ENCODE assay signal across 9 mouse cellular contexts in the genomic region with DNA sequence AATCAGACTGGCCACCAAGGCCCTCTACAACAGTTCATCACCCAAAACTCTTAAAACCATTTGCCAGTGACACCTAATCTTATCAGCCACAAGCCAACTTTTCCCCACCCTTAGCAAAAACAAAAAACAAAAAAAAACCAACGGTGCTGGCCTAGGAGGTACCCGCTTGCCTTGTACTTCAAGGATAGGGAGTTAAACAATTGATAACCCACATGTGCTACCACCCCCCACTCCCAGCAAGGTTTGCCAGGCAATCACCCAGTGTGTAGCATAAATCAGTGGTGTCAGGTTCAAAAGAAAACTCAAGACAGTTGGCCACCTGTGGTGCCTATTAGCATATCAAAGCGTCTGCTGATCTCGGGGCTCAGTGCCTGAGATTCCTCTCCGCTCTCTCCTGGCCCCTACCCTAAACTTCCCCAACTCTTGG. TPM values are rescaled to one million over a fixed set of nuclear protein-coding genes. Genes with fewer than 3 reads are reported as not detected.
A peak's percentile ranks its signal among the peaks of the same experiment; 100 is the strongest.
DNase-seq lines count a peak whose midpoint lies in the region; ATAC-seq lines count a peak whose summit lies in the region.
"Had no signal": no experiment of that assay in that cellular context is flagged by ENCODE, and none has a peak within 500 bp of the region (broad histone marks: within the 10 kb centered on the region; RNA-seq: fewer than 3 reads in every experiment).

No protein-coding gene starts in this region.

- no peak overlapping the region for H3K9ac ChIP-seq in hindbrain, embryonic 16.5 days (ENCODE audit: low read depth, low read length)
- H3K9ac ChIP-seq in midbrain, embryonic 14.5 days (replicated peaks; ENCODE audit: low read length), result no peak overlapping the region

- no peak overlapping the region for H3K4me2 ChIP-seq in hindbrain, embryonic 16.5 days (ENCODE audit: low read length)
- H3K4me2 ChIP-seq in midbrain, embryonic 14.5 days (ENCODE audit: low read length), result peak overlapping the region; percentile 87

- H3K36me3 ChIP-seq in hindbrain, embryonic 10.5 days, result no peaks in the 10 kb centered on the region
- H3K36me3 ChIP-seq in hindbrain, embryonic 16.5 days (ENCODE audit: control insufficient read depth, insufficient read depth, low read length), result no peaks in the 10 kb centered on the region
- no peaks in the 10 kb centered on the region for H3K36me3 ChIP-seq in midbrain, embryonic 14.5 days (ENCODE audit: control insufficient read depth, insufficient read depth, low read length)
- H3K36me3 ChIP-seq: embryonic facial prominence, embryonic 12.5 days had no signal

- peak; percentile 42 for DNase-seq in hindbrain, embryonic 10.5 days (ENCODE audit: low spot score)
- peak; percentile 96 for DNase-seq in ZHBTc4 (ENCODE audit: low read depth, low spot score)
- DNase-seq in induced T-regulatory cell, adult 2 months (ENCODE audit: low read depth), result peak; percentile 54
- peak; percentile 19 for DNase-seq in midbrain, embryonic 14.5 days
- DNase-seq in right cerebral cortex, postnatal 25 days, result no peak
- no peak for DNase-seq in adrenal gland, postnatal 25 days
- DNase-seq in gastrocnemius, postnatal 14 days, result no peak

- H3K27ac ChIP-seq in hindbrain, embryonic 10.5 days, result peak overlapping the region; percentile 97
- H3K27ac ChIP-seq in hindbrain, embryonic 16.5 days (ENCODE audit: low read depth, low read length), result no peak overlapping the region
- H3K27ac ChIP-seq in midbrain, embryonic 14.5 days (replicated peaks; ENCODE audit: low read depth, low read length), result no peak overlapping the region

- intact Hi-C loops in gastrocnemius, postnatal 14 days (cut with DNase I; ENCODE audit: low total_unique reads), result no loop called here

- H3K4me1 ChIP-seq in hindbrain, embryonic 10.5 days (replicated peaks), result peaks cover 43% of the 10 kb centered on the region
- peaks cover 4% of the 10 kb centered on the region for H3K4me1 ChIP-seq in hindbrain, embryonic 16.5 days (ENCODE audit: control insufficient read depth, insufficient read depth, low read depth, low read length)
- peaks cover 7% of the 10 kb centered on the region; the same call in 1 of the 2 replicates for H3K4me1 ChIP-seq in midbrain, embryonic 14.5 days (ENCODE audit: control insufficient read depth, insufficient read depth, low read length)

- H3K9me3 ChIP-seq in hindbrain, embryonic 10.5 days, result no peaks in the 10 kb centered on the region
- no peaks in the 10 kb centered on the region for H3K9me3 ChIP-seq in hindbrain, embryonic 16.5 days (ENCODE audit: control insufficient read depth, low read length)
- no peaks in the 10 kb centered on the region for H3K9me3 ChIP-seq in midbrain, embryonic 14.5 days (ENCODE audit: control insufficient read depth, low read length)
- H3K9me3 ChIP-seq: embryonic facial prominence, embryonic 12.5 days had no signal

- peak overlapping the region; percentile 64 for H3K4me3 ChIP-seq in hindbrain, embryonic 10.5 days
- H3K4me3 ChIP-seq in hindbrain, embryonic 16.5 days (ENCODE audit: low read length), result no peak overlapping the region
- H3K4me3 ChIP-seq in midbrain, embryonic 14.5 days (replicated peaks; ENCODE audit: low read depth, low read length), result no peak overlapping the region

- ATAC-seq in hindbrain, embryonic 16.5 days, result no peak
- ATAC-seq in midbrain, embryonic 14.5 days (ENCODE audit: low FRiP score, low TSS enrichment), result no peak

- 19% methylated on average over 5 of the region's 5 CpGs for WGBS in hindbrain, embryonic 10.5 days
- 22% methylated on average over 5 of the region's 5 CpGs for WGBS in hindbrain, embryonic 16.5 days
- 16% methylated on average over 5 of the region's 5 CpGs for WGBS in midbrain, embryonic 14.5 days

- no peaks in the 10 kb centered on the region for H3K27me3 ChIP-seq in hindbrain, embryonic 10.5 days (ENCODE audit: insufficient read depth, poor library complexity, severe bottlenecking)
- H3K27me3 ChIP-seq in hindbrain, embryonic 16.5 days (replicated peaks; ENCODE audit: control insufficient read depth, insufficient read depth, low read length), result no peaks in the 10 kb centered on the region
- no peaks in the 10 kb centered on the region for H3K27me3 ChIP-seq in midbrain, embryonic 14.5 days (ENCODE audit: control insufficient read depth, insufficient read depth, low read length)
- H3K27me3 ChIP-seq: embryonic facial prominence, embryonic 12.5 days had no signal

RNA-seq across cellular contexts. Expression of a gene that starts 27.6 kb away (rescaled TPM):
- polyA plus RNA-seq in hindbrain, embryonic 10.5 days (2016; fragmentation: Nextera tagmentation; extraction: Ambion mirVana), result 333 and 352 TPM in 2 replicates
- polyA plus RNA-seq in hindbrain, embryonic 16.5 days (2015; fragmentation: Nextera tagmentation; extraction: Ambion mirVana), result 290 and 322 TPM in 2 replicates
- polyA plus RNA-seq in midbrain, embryonic 14.5 days (2014; fragmentation: Nextera tagmentation; extraction: Ambion mirVana), result 194 and 281 TPM in 2 replicates
- 749 and 764 TPM in 2 replicates for total RNA-seq in adrenal gland, postnatal 25 days (2021)
- total RNA-seq in gastrocnemius, postnatal 14 days (2021), result 10 to 100 TPM; 22.8 to 54.0 TPM

Comparison
In these comparisons a context has a peak if more than half of its experiments do, and no peak if none do; other contexts are left out.
1. DNase-seq: peak in hindbrain, embryonic 10.5 days (single experiment), ZHBTc4 (single experiment), induced T-regulatory cell, adult 2 months (single experiment) and midbrain, embryonic 14.5 days (single experiment); none in right cerebral cortex, postnatal 25 days (single experiment), adrenal gland, postnatal 25 days (single experiment) and gastrocnemius, postnatal 14 days (single experiment).